Mouse (Mus musculus) retina, embryonic 14.5 days (tissue): ENCODE data around the gene P2rx3.

Experiments
- DNase-seq: peaks from one replicate; pipeline ENCODE4 v3.0.0-alpha.2; 2015; ENCODE audit warnings: low spot score

The P2rx3 gene

DNA sequence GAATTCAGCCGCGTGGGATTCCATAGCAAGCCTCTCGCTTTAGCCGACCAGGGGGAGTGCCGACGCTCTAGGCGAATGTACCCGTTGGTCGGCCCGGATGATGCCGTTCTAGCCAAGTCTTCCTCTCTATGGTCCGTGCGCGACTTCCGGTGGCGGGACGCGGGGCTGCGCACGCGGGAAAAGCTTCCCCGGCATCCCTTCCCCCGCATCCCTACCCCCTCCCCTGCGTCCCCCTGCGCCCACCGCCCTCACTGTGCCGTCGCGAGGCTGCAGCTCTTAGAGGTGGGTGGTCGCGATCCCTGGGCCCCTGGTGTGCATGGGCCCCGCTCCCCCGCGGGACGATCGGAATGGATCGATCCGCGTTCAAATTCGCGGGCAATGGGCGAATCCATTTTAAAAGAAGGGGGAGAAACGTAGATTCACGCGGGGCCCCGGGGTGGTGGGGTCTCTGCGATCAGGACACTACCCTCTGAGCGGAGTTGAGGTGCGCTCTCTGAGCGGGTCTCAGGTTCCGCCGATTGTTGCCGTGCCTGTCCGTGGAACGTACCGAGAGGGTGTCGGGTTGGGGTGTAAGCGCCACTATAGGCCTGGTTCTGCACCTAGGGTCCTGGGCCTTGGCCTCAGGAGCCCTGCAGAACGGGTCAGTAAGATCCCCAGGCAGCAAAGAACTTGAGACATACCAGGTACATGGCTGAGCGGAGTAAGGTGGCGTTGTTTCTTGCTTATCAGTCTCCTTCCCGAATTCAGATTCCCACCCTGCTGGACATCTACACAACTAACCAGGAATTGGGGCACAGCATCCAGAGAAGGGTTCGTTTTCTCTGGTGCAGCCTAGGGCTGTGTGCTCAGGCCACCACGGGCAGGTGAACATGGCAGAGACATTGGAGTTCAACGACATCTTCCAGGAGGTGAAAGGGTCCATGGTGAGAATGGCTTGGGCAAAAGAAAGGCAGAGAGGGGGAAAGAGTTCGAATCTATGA is at the start of gene P2rx3, which contains the start of gene Ssrp1:
Gene P2rx3, minus strand, starts transcription at position 416 of the 980 bp plus-strand sequence.
Gene Ssrp1, plus strand, starts transcription at position 188 of the 980 bp plus-strand sequence.
- peak; percentile 97 for DNase-seq

GRCm38 (mm10) chr2:85073751-85074150 is 36.5 kb upstream of the P2rx3 start:
- no peak for DNase-seq

GRCm38 (mm10) chr2:85071921-85072320 is 34.7 kb upstream of the P2rx3 start:
- no peak for DNase-seq

GRCm38 (mm10) chr2:85070086-85070485 is 32.8 kb upstream of the P2rx3 start:
- DNase-seq: no peak

DNA sequence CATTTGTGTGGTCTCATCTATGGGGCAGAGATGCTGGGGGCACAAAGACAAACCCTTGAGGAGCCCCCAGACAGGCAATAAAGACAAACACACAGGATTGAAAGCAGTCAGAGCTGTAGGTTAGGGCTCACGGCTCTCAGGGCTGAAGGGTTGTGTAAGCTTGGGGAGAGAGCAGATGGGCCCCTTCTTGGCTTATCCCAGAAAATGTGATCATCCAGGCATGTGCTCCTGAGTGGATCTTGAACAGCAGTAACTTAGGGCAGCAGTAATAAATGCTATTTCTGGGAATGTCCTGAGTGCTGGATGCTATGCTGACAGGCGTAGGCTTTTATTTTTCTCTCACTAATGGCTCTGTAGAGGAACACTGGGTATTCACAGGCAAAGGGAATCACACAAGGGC is 31.4 kb upstream of the P2rx3 start:
- no peak for DNase-seq

DNA sequence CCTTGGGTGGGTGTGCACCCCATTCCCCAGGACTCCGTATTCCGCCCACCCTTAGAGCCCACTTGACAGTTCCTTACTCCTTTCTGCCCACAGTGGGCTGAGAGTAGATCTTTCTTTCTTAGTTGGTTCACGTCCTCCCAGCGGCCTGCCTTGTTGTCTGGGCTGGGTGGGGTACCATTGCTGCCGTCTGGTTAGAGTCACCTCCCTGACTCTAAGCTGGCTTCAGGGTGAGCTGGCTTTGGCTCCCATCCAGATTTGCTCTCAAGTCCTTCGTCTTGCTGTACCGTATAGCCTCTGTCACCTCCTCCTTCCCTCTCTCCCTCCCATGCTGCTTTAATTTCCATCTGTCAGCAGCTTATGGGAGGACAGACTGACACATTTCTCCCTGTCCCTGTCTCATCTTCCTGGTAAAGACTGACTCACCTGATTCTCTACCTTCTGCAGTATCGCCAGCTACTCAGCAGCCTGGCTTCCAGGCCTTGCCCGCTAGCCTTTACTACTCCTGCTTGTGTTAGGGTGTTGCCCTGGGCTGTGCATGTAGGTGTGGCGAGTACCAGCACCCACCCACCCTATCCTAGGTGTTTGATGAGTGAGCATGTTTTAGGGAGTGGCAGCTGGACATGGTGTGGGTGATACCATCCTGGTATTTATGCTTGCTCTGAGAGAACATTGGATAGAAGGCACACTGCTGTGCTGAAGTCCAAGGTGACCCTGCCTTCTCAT is 30.8 kb upstream of the P2rx3 start:
- no peak for DNase-seq

DNA sequence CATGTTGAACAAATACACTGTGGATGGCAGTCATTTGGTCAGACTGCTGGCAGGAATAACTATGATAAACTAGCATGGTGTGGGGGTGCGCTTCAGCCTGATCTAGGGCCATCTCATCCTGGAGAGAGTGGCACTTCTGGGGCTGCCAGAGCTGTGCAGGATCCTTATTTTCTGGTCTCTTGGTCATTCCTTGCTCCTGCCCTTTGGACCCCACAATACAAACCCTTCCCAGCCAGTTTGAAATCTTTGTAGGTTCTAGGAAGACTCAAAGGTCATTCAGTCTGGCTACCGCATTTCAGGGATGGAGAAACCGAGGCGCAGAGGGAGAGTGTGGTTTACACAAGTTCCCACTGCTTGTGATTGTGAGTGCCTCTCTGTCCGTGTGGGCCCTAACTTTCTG is 29.7 kb upstream of the P2rx3 start:
- no peak for DNase-seq

GRCm38 (mm10) chr2:85065141-85065875 is 28.0 kb upstream of the P2rx3 start:
- no peak for DNase-seq

- DNase-seq: no peak
Observed at GRCm38 (mm10) chr2:85061107-85061541, 23.9 kb upstream of the P2rx3 start.

GRCm38 (mm10) chr2:85060591-85061060 is 23.4 kb upstream of the P2rx3 start:
- DNase-seq: no peak

DNA sequence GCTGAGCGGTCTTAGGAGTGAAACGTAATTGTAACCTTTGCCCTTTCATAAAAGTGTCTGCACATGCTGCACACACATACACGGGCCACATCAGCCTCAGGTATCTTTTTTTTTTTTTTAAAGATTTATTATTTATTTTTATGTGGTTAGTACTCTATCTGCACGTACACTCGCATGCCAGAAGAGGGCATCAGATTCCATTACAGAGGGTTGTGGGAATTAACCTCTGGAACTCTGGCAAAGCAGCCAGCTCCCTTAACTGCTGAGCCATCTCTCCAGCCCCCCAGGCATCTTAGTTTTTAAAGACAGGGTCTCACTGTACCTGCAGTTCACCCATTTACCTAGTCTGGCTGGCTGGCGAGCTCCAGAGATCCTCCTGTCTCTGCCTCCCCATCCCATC is 22.4 kb upstream of the P2rx3 start:
- no peak for DNase-seq

DNA sequence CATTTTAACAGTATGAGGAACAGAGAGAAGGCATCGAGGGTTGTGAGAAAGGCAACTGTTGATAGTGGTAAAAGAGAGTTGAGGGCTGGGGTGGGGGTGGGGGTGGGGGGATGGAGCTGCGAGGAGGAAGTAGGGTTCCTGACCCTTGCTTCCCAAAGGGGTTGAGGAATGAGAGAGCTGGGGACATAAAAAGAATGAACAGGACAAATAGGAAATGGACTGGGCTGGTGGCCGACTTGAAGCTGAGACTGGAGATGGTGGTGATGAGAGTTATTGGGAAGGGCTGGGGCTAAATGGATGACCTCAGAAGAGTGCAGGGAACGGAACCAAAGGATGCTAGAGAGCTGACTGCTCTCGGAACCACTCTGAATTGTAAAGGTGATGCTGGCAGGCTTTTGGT is 19.4 kb upstream of the P2rx3 start:
- DNase-seq: no peak

DNA sequence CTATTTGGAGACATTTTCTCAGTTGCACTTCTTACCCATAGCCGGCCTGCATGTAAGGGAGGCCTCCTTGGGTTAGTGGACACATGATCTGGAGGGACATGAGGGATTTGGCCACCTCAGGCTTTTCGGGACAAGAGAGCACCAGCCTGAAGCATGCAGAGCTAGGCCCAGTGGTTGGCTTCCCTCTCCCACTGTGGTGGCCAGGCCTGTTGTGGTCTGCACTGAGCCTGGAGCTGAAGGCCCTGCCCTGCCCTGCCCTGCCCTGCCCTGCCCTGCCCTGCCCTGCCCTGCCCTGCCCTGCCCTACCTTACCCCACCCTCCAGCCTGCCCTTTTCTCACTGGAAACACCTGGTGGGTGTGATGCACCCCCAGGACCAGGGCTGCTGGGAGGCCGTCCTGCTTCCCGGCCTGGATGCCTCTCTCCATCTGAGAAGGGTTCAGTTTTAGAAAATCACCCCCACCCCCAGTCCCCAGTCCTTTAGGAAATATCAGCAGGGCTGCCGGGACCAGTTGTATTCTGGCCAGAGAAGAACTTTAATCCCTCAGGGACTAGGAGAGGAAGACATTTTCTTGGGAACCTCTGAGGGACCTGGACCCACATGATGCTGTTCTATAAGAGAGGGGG is 16.0 kb upstream of the P2rx3 start:
- no peak for DNase-seq

GRCm38 (mm10) chr2:85050746-85051145 is 13.5 kb upstream of the P2rx3 start:
- DNase-seq: no peak

GRCm38 (mm10) chr2:85050001-85050634 is 12.9 kb upstream of the P2rx3 start:
- DNase-seq: peak; percentile 66

DNA sequence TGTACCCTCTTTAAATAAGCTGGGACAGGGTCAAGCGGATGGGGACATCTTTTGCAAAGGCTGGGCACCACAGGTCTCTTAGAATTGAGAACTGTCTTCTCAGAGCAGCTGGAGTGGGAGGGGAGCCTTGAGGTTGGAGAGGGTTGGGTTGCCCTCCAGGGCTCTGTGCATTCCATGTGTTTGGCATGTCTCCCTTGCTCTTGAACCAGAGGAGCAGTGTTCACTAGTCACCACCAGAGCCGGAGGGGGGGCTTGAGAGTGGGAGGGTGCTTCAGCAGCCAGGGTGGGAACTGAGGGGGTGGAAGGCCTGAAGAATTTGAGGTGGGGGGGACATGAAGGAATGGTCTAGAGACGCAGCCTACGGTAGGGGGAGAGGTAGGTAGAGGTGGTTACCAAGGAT is 12.0 kb upstream of the P2rx3 start:
- DNase-seq: peak; percentile 22

DNA sequence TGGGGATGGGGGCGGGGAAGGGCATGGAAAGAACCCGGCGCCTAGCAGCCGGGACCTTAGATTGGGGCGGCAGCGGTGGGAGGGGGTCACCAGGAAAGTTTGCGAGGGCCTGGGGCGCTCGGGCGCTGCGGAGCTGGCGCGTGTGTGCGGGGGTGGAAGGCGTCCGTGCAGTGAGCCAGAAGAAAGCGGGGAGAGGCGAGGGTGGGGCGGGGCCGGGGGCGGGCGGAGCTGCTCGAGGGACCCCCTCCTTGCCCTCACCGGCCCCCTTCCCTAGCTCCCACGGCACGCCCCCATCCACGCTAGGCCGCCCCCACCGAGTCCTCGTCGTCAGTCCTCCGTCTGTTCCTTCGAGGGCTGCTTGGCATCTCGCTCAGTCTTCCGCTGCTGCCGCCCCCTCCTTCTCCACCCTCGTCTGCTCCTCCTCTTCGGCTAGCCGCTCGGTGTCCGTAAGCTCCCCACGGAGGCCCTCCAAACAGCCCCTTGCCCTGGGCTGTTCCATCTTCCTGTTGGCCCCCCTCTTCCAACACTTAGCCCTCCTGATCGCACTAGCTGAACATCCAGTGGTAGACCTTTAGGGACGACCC is 11.0 kb upstream of the P2rx3 start:
- peak; percentile 77 for DNase-seq

DNA sequence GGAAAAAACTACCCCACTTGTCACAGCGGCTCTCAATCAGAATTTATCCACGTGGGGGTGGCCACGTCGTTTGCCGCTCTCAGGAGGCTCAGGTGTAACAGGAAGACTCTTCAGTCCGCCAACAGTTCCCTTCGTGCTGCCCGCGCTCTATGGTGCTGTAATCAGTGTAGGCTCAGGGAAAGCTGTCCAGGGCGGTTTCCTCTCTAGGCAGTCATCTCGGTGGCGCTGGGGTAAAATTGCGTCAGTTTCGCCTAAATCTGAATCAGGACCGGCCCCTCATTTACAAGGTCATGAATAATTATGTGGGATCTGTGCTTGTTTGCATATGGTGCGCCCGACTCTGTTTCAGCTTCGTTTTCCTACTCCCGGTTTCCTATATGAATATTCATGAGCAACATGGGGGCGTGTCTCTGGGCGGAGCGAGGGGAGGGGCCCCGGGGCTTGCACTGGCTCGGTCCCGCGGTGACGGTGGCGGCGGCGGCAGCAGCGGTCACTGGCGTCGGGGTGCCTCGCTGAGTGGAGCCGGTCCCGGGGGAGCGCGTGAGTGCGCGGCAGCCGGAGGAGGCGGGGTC is 10.4 kb upstream of the P2rx3 start, which contains the start of gene Tnks1bp1:
Gene Tnks1bp1, plus strand, starts transcription at position 427 of the 572 bp plus-strand sequence.
- DNase-seq: peak; percentile 94

GRCm38 (mm10) chr2:85047081-85047480 is 9.8 kb upstream of the P2rx3 start:
- DNase-seq: no peak

DNA sequence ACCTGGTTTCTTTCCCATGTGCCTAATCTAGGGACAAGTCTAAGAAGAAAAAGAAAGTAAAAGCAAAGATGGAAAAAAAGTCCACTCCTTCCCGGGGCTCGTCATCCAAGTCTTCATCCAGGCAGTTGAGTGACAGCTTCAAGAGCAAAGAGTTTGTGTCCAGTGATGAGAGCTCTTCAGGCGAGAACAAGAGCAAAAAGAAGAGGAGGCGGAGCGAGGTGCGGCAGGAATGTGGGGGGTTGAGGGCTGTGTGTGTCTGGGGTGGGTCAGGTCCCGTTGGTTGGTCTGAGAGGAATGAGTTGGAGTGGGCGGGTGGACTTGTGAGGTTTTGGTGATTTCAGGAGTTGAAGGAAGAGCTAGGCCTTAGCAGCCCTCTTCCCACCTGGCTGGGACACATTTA is 9.0 kb upstream of the P2rx3 start:
- DNase-seq: no peak
